20 mouse cellular contexts compared by ENCODE assay signal in the genomic region with DNA sequence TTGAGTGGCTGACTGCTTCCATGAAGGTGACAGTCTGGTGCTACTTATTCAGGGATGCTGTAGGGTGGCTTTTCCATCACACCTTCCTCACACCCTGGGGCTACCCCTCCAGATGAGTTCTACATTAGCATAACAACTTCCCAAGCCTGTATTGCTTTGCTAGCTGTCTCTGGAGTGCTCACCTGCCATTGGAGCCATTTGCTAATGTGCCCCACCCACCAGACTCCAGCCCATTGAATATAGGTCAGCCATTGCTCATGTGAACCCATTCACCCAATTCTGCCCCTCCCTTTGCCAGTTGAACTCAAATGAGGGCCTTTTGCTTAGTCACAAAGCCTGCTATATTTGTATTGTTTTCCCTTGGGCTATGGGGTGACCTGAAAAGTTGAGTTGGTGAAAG.
"Had no signal": no experiment of that assay in that cellular context is flagged by ENCODE, and none has a peak within 500 bp of the region (broad histone marks: within the 10 kb centered on the region; RNA-seq: fewer than 3 reads in every experiment).

No protein-coding gene starts in this region.

- H3K9me3 ChIP-seq: limb, embryonic 15.5 days; stomach, embryonic 15.5 days had no signal

- H3K4me2 ChIP-seq: limb, embryonic 12.5 days; limb, embryonic 15.5 days; liver, embryonic 11.5 days; lung, embryonic 14.5 days; midbrain, embryonic 12.5 days; neural tube, embryonic 13.5 days; stomach, embryonic 15.5 days had no signal

- H3K36me3 ChIP-seq: limb, embryonic 12.5 days; limb, embryonic 15.5 days; midbrain, embryonic 12.5 days; neural tube, embryonic 13.5 days; stomach, embryonic 15.5 days had no signal

- H3K27ac ChIP-seq: kidney, postnatal 0 days; limb, embryonic 12.5 days; limb, embryonic 15.5 days; liver, embryonic 14.5 days; macrophage; midbrain, embryonic 12.5 days; neural tube, embryonic 13.5 days; stomach, embryonic 15.5 days had no signal

- ATAC-seq: liver, postnatal 0 days; lung, postnatal 0 days; midbrain, embryonic 16.5 days had no signal

- H3K27me3 ChIP-seq: limb, embryonic 12.5 days; limb, embryonic 15.5 days; stomach, embryonic 15.5 days had no signal

- H3K9ac ChIP-seq: limb, embryonic 12.5 days; limb, embryonic 15.5 days; liver, embryonic 14.5 days; liver, postnatal 0 days; lung, embryonic 14.5 days; midbrain, embryonic 12.5 days; neural tube, embryonic 13.5 days; stomach, embryonic 15.5 days had no signal

- DNase-seq: kidney, adult 9 months; kidney, postnatal 25 days; left cerebral cortex, postnatal 4 days; liver, postnatal 0 days; lung, embryonic 14.5 days; retina, postnatal 1 day; right cerebral cortex, postnatal 25 days; spleen, adult 18-20 months had no signal

- H3K4me1 ChIP-seq: limb, embryonic 12.5 days; limb, embryonic 15.5 days; midbrain, embryonic 12.5 days; stomach, embryonic 15.5 days had no signal

- H3K4me3 ChIP-seq: limb, embryonic 12.5 days; limb, embryonic 15.5 days; midbrain, embryonic 12.5 days; myocyte; neural tube, embryonic 13.5 days; stomach, embryonic 15.5 days had no signal
